Mouse (Mus musculus): ENCODE measurements around the gene Psmd11. TPM values are rescaled to one million over a fixed set of nuclear protein-coding genes. Genes with fewer than 3 reads are reported as not detected.

Psmd11 gene
- polyA plus RNA-seq, 1 experiment from 2014 or later: 215 TPM

GRCm38 (mm10) chr11:80482921-80483320 is 54.5 kb downstream of the Psmd11 start:
- ATAC-seq (replicated peaks; ENCODE audit: insufficient number of reproducible peaks, low FRiP score, low TSS enrichment): no peak

DNA sequence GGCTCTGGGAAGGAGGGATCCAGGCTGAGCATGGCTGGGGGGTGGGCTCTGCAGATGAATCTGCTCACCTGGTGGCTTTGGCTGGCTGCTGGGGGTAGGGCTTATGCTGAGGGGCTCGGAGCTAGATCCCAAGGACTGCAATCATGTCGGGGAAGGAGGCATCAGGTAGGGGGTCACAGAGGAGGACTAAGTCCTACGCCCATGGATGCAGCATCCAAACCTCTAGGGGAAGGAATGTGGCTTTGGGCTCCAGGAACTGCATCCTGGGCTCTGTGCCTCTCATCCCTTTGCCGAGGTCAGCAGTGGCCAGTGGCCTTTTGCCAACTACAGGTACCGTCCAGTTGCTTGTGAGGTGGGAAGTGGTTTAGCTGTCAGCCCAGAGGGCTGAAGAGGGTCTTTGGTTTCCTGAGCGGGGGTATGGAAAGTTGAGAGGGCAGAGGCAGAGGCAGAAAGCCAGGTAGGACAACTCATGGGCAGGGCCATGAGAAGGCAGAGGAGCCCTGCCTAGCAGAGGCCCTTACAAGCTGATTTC is 55.2 kb downstream of the Psmd11 start:
- no peak overlapping the region for H3K27ac ChIP-seq (ENCODE audit: low read depth, low read length)
- no peak overlapping the region for H3K9ac ChIP-seq (ENCODE audit: low read depth, low read length)
- H3K4me3 ChIP-seq (ENCODE audit: low read depth, low read length): no peak overlapping the region
- WGBS (ENCODE audit: insufficient replicate concordance): 72% methylated on average over 6 of the region's 6 CpGs
- H3K4me2 ChIP-seq: no peak overlapping the region
- peaks cover 15% of the 10 kb centered on the region for H3K27me3 ChIP-seq (ENCODE audit: control insufficient read depth, insufficient read depth, low read length)
- ATAC-seq (replicated peaks; ENCODE audit: insufficient number of reproducible peaks, low FRiP score, low TSS enrichment): no peak
- no peaks in the 10 kb centered on the region for H3K9me3 ChIP-seq (replicated peaks; ENCODE audit: control insufficient read depth, low read length)
- H3K4me1 ChIP-seq (ENCODE audit: control insufficient read depth, insufficient read depth, low read length): peaks cover 15% of the 10 kb centered on the region
- no peaks in the 10 kb centered on the region for H3K36me3 ChIP-seq (ENCODE audit: control insufficient read depth, insufficient read depth, low read length)

More at GRCm38 (mm10) chr11:80482921-80483320, 54.5 kb downstream of the Psmd11 start:
- WGBS (ENCODE audit: insufficient replicate concordance): 89% methylated on average over 7 of the region's 7 CpGs
- no peak overlapping the region for H3K4me2 ChIP-seq
- H3K4me1 ChIP-seq (ENCODE audit: control insufficient read depth, insufficient read depth, low read length): peaks cover 18% of the 10 kb centered on the region
- no peaks in the 10 kb centered on the region for H3K9me3 ChIP-seq (replicated peaks; ENCODE audit: control insufficient read depth, low read length)
- H3K27ac ChIP-seq (ENCODE audit: low read depth, low read length): no peak overlapping the region
- no peaks in the 10 kb centered on the region for H3K36me3 ChIP-seq (ENCODE audit: control insufficient read depth, insufficient read depth, low read length)
- H3K4me3 ChIP-seq (ENCODE audit: low read depth, low read length): no peak overlapping the region
- 0 out of 2 replicates have a peak overlapping the region, but pooled peaks have one; percentile 34 for H3K9ac ChIP-seq (ENCODE audit: low read depth, low read length)
- peaks cover 22% of the 10 kb centered on the region for H3K27me3 ChIP-seq (ENCODE audit: control insufficient read depth, insufficient read depth, low read length)

DNA sequence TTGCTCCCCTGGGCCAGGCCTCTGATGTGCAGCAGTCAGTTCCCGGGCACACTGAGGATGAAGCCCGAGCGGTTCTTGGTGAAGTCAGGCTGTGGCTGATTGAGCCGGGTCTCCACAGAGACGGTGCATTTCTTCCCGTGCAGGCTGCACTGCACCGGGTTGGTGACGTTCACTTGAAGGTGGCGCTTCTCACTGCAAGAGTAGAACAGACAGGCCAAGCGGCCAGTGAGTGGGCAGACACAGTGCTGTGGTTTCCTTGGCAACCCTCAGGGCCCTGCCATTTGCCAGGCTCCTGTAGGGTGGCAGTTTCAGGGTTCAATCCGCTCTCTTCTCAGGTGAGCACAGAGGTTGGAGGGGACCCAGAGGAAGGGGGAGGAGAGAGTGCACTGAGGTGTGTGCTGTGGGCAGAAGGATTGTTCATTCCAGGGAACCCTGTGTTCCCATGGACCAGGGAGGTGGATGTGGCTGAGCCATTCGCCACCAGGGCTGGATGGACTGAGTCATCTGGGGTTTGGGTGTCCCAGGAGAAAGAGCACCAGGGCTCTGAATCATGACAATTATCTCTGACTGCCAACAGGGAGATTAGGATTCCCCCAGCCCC is 55.9 kb downstream of the Psmd11 start:
- Histone ChIP-seq H3K27me3 (ENCODE audit: control insufficient read depth, insufficient read depth, low read length) (peaks cover 13% of the 10 kb centered on the region; the same call in 1 of the 2 replicates), H3K4me3 (ENCODE audit: low read depth, low read length) (no peak overlapping the region), H3K4me2 (no peak overlapping the region), H3K36me3 (ENCODE audit: control insufficient read depth, insufficient read depth, low read length) (no peaks in the 10 kb centered on the region), H3K27ac (ENCODE audit: low read depth, low read length) (no peak overlapping the region), H3K9me3 (replicated peaks; ENCODE audit: control insufficient read depth, low read length) (no peaks in the 10 kb centered on the region), H3K9ac (ENCODE audit: low read depth, low read length) (no peak overlapping the region), H3K4me1 (ENCODE audit: control insufficient read depth, insufficient read depth, low read length) (peaks cover 19% of the 10 kb centered on the region)
- 0 out of 2 replicates have a peak, but pooled peaks have one; percentile 7 for ATAC-seq (replicated peaks; ENCODE audit: insufficient number of reproducible peaks, low FRiP score, low TSS enrichment)
- WGBS (ENCODE audit: insufficient replicate concordance): 46% methylated on average over 12 of the region's 12 CpGs

DNA sequence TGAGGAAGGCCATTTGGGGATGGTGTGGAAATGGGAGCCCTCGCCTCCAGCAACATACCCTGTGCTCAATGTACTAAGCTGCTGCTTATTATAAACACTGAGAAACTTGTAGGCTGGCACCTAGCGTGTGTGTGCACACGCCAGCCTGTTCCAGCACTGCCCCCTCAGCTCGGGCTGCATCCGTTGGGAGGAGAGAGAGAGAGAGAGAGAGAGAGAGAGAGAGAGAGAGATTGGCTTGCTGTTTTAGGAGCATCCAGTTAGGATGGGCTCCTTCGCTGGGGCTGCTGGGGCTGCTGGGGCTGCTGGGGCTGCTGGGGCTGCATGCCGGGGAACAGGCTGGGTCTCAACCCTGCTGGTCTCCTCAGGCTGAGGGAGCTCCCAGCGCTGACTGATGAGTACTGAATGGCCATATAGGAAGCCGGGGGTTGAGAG is 56.7 kb downstream of the Psmd11 start:
- Histone ChIP-seq H3K27me3 (ENCODE audit: control insufficient read depth, insufficient read depth, low read length) (peaks cover 10% of the 10 kb centered on the region; the same call in 1 of the 2 replicates), H3K4me3 (ENCODE audit: low read depth, low read length) (no peak overlapping the region), H3K4me1 (ENCODE audit: control insufficient read depth, insufficient read depth, low read length) (peaks cover 27% of the 10 kb centered on the region), H3K9me3 (replicated peaks; ENCODE audit: control insufficient read depth, low read length) (no peaks in the 10 kb centered on the region), H3K27ac (ENCODE audit: low read depth, low read length) (no peak overlapping the region), H3K4me2 (no peak overlapping the region), H3K9ac (ENCODE audit: low read depth, low read length) (no peak overlapping the region), H3K36me3 (ENCODE audit: control insufficient read depth, insufficient read depth, low read length) (no peaks in the 10 kb centered on the region)
- 68% methylated on average over 9 of the region's 9 CpGs for WGBS (ENCODE audit: insufficient replicate concordance)
- no peak for ATAC-seq (replicated peaks; ENCODE audit: insufficient number of reproducible peaks, low FRiP score, low TSS enrichment)

- Histone ChIP-seq H3K36me3 (ENCODE audit: control insufficient read depth, insufficient read depth, low read length) (no peaks in the 10 kb centered on the region), H3K4me1 (ENCODE audit: control insufficient read depth, insufficient read depth, low read length) (peaks cover 28% of the 10 kb centered on the region), H3K27ac (ENCODE audit: low read depth, low read length) (no peak overlapping the region), H3K4me3 (ENCODE audit: low read depth, low read length) (no peak overlapping the region), H3K27me3 (ENCODE audit: control insufficient read depth, insufficient read depth, low read length) (peaks cover 10% of the 10 kb centered on the region; the same call in 1 of the 2 replicates), H3K9me3 (replicated peaks; ENCODE audit: control insufficient read depth, low read length) (no peaks in the 10 kb centered on the region), H3K9ac (ENCODE audit: low read depth, low read length) (no peak overlapping the region), H3K4me2 (no peak overlapping the region)
- ATAC-seq (replicated peaks; ENCODE audit: insufficient number of reproducible peaks, low FRiP score, low TSS enrichment): no peak
- 62% methylated on average over 10 of the region's 10 CpGs for WGBS (ENCODE audit: insufficient replicate concordance)
Measured at GRCm38 (mm10) chr11:80485622-80486206, 57.3 kb downstream of the Psmd11 start.

DNA sequence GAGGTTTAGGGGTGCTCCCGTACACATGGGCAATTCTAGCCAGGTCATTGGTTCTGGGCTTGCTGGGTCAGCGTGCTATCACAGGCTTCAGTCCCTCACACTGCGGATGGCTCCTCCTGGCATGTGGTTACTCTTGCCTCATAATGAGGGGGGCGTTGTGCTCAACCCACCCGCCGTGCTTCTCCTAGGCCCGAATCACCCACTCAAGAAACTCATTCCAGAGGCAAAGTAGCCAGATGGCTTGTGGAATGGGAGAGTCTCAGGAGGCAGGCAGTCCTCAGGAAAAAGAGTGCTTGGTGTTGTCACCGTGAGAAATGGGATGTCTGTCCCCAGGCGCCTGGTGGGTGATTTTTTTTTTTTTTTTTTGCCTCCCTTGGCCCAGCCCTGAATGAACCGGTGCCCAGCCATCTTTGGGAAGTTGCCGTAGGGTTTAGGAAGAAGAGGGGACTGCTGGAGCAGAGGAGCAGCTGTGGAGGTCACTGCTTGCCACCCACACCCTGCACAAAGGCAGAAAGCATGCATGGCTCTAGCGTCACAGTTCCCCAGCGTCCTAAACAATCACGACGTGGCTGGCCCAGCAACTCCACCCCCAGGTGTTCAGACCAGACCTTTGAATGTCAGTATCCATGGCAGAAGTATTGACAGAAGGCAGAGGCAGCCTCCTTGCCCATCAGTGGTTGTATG is 59.6 kb downstream of the Psmd11 start:
- ATAC-seq (replicated peaks; ENCODE audit: insufficient number of reproducible peaks, low FRiP score, low TSS enrichment): no peak
- Histone ChIP-seq H3K4me2 (no peak overlapping the region), H3K9me3 (replicated peaks; ENCODE audit: control insufficient read depth, low read length) (no peaks in the 10 kb centered on the region), H3K4me1 (ENCODE audit: control insufficient read depth, insufficient read depth, low read length) (peaks cover 39% of the 10 kb centered on the region), H3K27ac (ENCODE audit: low read depth, low read length) (no peak overlapping the region), H3K4me3 (ENCODE audit: low read depth, low read length) (no peak overlapping the region), H3K27me3 (ENCODE audit: control insufficient read depth, insufficient read depth, low read length) (peaks cover 6% of the 10 kb centered on the region; the same call in 1 of the 2 replicates), H3K36me3 (ENCODE audit: control insufficient read depth, insufficient read depth, low read length) (no peaks in the 10 kb centered on the region), H3K9ac (ENCODE audit: low read depth, low read length) (no peak overlapping the region)
- 72% methylated on average over 15 of the region's 15 CpGs for WGBS (ENCODE audit: insufficient replicate concordance)

- H3K36me3 ChIP-seq (ENCODE audit: control insufficient read depth, insufficient read depth, low read length): no peaks in the 10 kb centered on the region
- H3K9ac ChIP-seq (ENCODE audit: low read depth, low read length): no peak overlapping the region; the same call in 1 of the 2 replicates
- H3K4me3 ChIP-seq (ENCODE audit: low read depth, low read length): no peak overlapping the region
- ATAC-seq (replicated peaks; ENCODE audit: insufficient number of reproducible peaks, low FRiP score, low TSS enrichment): no peak
- H3K4me2 ChIP-seq: no peak overlapping the region
- H3K9me3 ChIP-seq (replicated peaks; ENCODE audit: control insufficient read depth, low read length): no peaks in the 10 kb centered on the region
- H3K27ac ChIP-seq (ENCODE audit: low read depth, low read length): no peak overlapping the region
- WGBS (ENCODE audit: insufficient replicate concordance): 46% methylated on average over 12 of the region's 12 CpGs
- peaks cover 37% of the 10 kb centered on the region for H3K4me1 ChIP-seq (ENCODE audit: control insufficient read depth, insufficient read depth, low read length)
- no peaks in the 10 kb centered on the region for H3K27me3 ChIP-seq (ENCODE audit: control insufficient read depth, insufficient read depth, low read length)
Measured at GRCm38 (mm10) chr11:80489172-80489881, 60.9 kb downstream of the Psmd11 start.

DNA sequence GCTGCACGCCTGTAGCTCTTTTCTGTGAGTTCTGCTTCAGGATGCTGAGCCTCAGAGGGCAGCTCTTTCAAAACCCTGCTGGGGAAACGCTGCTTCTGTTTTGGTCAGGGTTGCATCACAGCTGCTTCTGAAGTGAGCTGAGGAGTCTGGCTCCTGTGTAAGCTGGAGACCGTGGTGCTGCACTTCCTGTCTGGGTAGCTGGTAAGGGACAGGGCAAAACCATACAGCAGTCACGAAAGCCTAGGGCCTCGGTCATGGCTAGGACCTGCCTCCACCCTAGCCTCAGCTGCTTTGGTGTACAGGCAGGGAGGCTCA is 61.4 kb downstream of the Psmd11 start:
- no peak overlapping the region for H3K4me2 ChIP-seq
- no peaks in the 10 kb centered on the region for H3K27me3 ChIP-seq (ENCODE audit: control insufficient read depth, insufficient read depth, low read length)
- 47% methylated on average over 5 of the region's 5 CpGs for WGBS (ENCODE audit: insufficient replicate concordance)
- ATAC-seq (replicated peaks; ENCODE audit: insufficient number of reproducible peaks, low FRiP score, low TSS enrichment): no peak
- H3K4me3 ChIP-seq (ENCODE audit: low read depth, low read length): no peak overlapping the region
- H3K36me3 ChIP-seq (ENCODE audit: control insufficient read depth, insufficient read depth, low read length): no peaks in the 10 kb centered on the region
- no peak overlapping the region for H3K27ac ChIP-seq (ENCODE audit: low read depth, low read length)
- no peaks in the 10 kb centered on the region for H3K9me3 ChIP-seq (replicated peaks; ENCODE audit: control insufficient read depth, low read length)
- peaks cover 37% of the 10 kb centered on the region for H3K4me1 ChIP-seq (ENCODE audit: control insufficient read depth, insufficient read depth, low read length)
- H3K9ac ChIP-seq (ENCODE audit: low read depth, low read length): no peak overlapping the region

Measured in heart, embryonic 11.5 days (tissue).